Mouse (Mus musculus) spleen, adult 2 months (tissue): ENCODE measurements around the gene Ankrd12.

Experiments used
- CTCF ChIP-seq: fragments of 200-500 bp; IDR thresholded peaks from 2 replicates; pipeline ENCODE4 v1.5.1; 2011; ENCODE audit warnings: mild to moderate bottlenecking, inconsistent platforms; ENCODE audit not compliant: insufficient read depth, insufficient read length, insufficient replicate concordance; ENCODE audit errors: extremely low read depth
- POLR2A ChIP-seq: fragments of 200-500 bp; IDR thresholded peaks from 2 replicates; pipeline ENCODE4 v1.6.1; 2011; ENCODE audit warnings: low read depth, low read length, inconsistent platforms

GRCm38 (mm10) chr17:66125211-66125610, 48.3 kb upstream of the Ankrd12 start:
- TF ChIP-seq CTCF: no peak
- TF ChIP-seq POLR2A: no peak
